Mouse (Mus musculus) retina, postnatal 7 days (tissue): ENCODE measurements around the gene Cd300lf.

ENCODE experiments used
- DNase-seq: peaks from one replicate; pipeline ENCODE4 v3.0.0-alpha.2; 2012; ENCODE audit warnings: low read depth, low spot score

Cd300lf gene

DNA sequence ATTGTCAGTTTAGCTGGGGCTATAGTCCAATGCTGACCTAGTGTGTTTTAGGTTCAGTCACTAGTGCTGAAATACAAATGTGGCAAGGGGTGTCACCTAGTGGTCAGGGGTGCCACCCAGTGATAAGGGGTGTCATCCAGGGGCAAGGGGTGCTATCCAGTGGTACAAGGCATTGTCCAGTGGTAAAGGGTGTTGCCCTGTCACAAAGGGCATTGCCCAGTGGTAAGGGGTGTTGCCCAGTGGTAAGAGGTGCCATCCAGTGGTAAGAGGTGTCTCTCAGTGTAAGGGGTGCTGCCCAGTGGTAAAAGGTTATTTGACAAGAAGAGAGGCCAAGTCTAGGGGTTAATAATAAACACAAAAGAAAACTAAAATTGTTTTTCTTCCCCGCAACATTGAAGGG is 56.4 kb downstream of the Cd300lf start:
- DNase-seq, result no peak

- no peak for DNase-seq
Measured at GRCm38 (mm10) chr11:115075859-115076258, 57.9 kb downstream of the Cd300lf start.

DNA sequence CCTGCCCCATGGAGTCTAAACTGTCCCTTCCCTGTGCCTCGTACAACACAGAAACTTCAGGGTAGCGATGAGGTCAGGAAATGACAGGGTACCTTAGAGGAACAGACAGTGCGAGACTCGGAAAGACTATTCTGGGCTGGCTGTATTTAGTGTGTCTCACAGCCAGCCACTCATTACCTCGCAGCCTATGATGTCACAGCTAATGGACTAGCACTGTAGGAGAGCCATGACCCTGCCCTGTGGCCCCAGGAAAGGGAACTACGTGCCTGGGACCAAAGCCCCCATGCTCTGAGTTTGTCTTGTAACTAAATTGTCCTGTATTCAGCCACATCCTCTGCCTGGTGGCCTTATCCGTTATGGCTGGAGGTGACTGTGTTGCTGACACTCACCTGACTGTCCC is 58.4 kb downstream of the Cd300lf start:
- DNase-seq, result no peak

GRCm38 (mm10) chr11:115073002-115073401 is 60.8 kb downstream of the Cd300lf start:
- DNase-seq, result no peak

GRCm38 (mm10) chr11:115071631-115072294 is 62.0 kb downstream of the Cd300lf start:
- DNase-seq, result no peak

DNA sequence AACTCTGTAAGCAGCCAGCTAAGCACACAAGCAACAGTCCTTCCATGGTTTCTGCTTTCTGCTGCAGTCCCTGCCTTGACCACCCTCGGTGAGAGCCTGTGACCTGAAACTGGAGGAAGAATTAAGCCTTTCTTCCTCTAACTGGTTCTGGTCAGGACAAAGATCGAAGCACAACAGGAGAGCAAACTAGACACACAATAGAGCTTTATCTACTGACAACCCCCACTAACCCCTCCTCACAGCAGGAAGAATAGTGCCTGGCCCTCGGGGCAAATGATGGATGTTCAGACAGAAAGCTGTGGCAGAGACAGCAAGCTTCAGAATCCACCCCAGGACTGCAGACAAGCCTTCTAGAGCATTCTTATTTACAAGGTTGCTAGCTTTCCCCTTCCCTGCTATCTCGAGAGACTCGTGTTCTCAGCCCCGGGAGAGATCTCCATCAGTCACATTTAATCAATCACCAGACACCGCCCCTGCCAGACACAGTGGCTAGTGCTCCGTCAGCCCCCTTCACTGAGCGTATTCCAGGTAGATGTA is 62.7 kb downstream of the Cd300lf start:
- DNase-seq, result no peak

- no peak for DNase-seq
Measured at GRCm38 (mm10) chr11:115066768-115067167, 67.0 kb downstream of the Cd300lf start.
